Mouse (Mus musculus): ENCODE data around the gene Dusp1. TPM values are rescaled to one million over a fixed set of nuclear protein-coding genes. Genes with fewer than 3 reads are reported as not detected.

Dusp1 gene
- polyA plus RNA-seq, 1 experiment from 2014 or later: 31.5 TPM

GRCm38 (mm10) chr17:26515675-26516074, 46.3 kb downstream of the Dusp1 start:
- no peak overlapping the region for H3K9ac ChIP-seq (ENCODE audit: low read depth, low read length)
- H3K4me2 ChIP-seq (ENCODE audit: low read length): no peak overlapping the region
- H3K27ac ChIP-seq: no peak overlapping the region
- peaks cover 4% of the 10 kb centered on the region; the same call in 1 of the 2 replicates for H3K4me1 ChIP-seq (replicated peaks; ENCODE audit: insufficient read depth, low read length)
- no peak overlapping the region for H3K4me3 ChIP-seq (replicated peaks; ENCODE audit: low read depth, low read length)
- H3K27me3 ChIP-seq (ENCODE audit: insufficient read depth, low read length): no peaks in the 10 kb centered on the region
- TF ChIP-seq CTCF (IDR thresholded peaks at IDR 0.05; ENCODE audit: low read depth): no peak
- no peak for ATAC-seq (replicated peaks; ENCODE audit: low FRiP score, low read depth)
- DNase-seq (ENCODE audit: low spot score): no peak
- H3K9me3 ChIP-seq (replicated peaks; ENCODE audit: low read length): no peaks in the 10 kb centered on the region
- H3K36me3 ChIP-seq (ENCODE audit: insufficient read depth, low read length): no peaks in the 10 kb centered on the region
- 85% methylated on average over 4 of the region's 4 CpGs for WGBS

- H3K4me3 ChIP-seq (replicated peaks; ENCODE audit: low read depth, low read length): no peak overlapping the region
- H3K4me1 ChIP-seq (replicated peaks; ENCODE audit: insufficient read depth, low read length): peaks cover 4% of the 10 kb centered on the region
- ATAC-seq (replicated peaks; ENCODE audit: low FRiP score, low read depth): no peak
- H3K9me3 ChIP-seq (replicated peaks; ENCODE audit: low read length): no peaks in the 10 kb centered on the region
- H3K27me3 ChIP-seq (ENCODE audit: insufficient read depth, low read length): no peaks in the 10 kb centered on the region
- H3K4me2 ChIP-seq (ENCODE audit: low read length): no peak overlapping the region
- no peak for TF ChIP-seq CTCF (IDR thresholded peaks at IDR 0.05; ENCODE audit: low read depth)
- no peak for DNase-seq (ENCODE audit: low spot score)
- WGBS: 80% methylated on average over 3 of the region's 3 CpGs
- H3K27ac ChIP-seq: no peak overlapping the region
- no peaks in the 10 kb centered on the region for H3K36me3 ChIP-seq (ENCODE audit: insufficient read depth, low read length)
- H3K9ac ChIP-seq (ENCODE audit: low read depth, low read length): no peak overlapping the region
These were observed 47.3 kb downstream of the Dusp1 start for GRCm38 (mm10) chr17:26514581-26515030.

GRCm38 (mm10) chr17:26513459-26514290, 48.3 kb downstream of the Dusp1 start:
- DNase-seq (ENCODE audit: low spot score): no peak
- Histone ChIP-seq H3K36me3 (ENCODE audit: insufficient read depth, low read length) (no peaks in the 10 kb centered on the region), H3K9me3 (replicated peaks; ENCODE audit: low read length) (no peaks in the 10 kb centered on the region), H3K27me3 (ENCODE audit: insufficient read depth, low read length) (no peaks in the 10 kb centered on the region), H3K27ac (no peak overlapping the region), H3K4me2 (ENCODE audit: low read length) (no peak overlapping the region), H3K9ac (ENCODE audit: low read depth, low read length) (no peak overlapping the region), H3K4me3 (replicated peaks; ENCODE audit: low read depth, low read length) (no peak overlapping the region), H3K4me1 (replicated peaks; ENCODE audit: insufficient read depth, low read length) (peaks cover 4% of the 10 kb centered on the region)
- no peak for TF ChIP-seq CTCF (IDR thresholded peaks at IDR 0.05; ENCODE audit: low read depth)
- 81% methylated on average over 6 of the region's 6 CpGs for WGBS
- no peak for ATAC-seq (replicated peaks; ENCODE audit: low FRiP score, low read depth)

GRCm38 (mm10) chr17:26512961-26513360, 49.0 kb downstream of the Dusp1 start:
- Histone ChIP-seq H3K4me3 (replicated peaks; ENCODE audit: low read depth, low read length) (no peak overlapping the region), H3K9me3 (replicated peaks; ENCODE audit: low read length) (no peaks in the 10 kb centered on the region), H3K4me2 (ENCODE audit: low read length) (no peak overlapping the region), H3K27ac (no peak overlapping the region), H3K36me3 (ENCODE audit: insufficient read depth, low read length) (no peaks in the 10 kb centered on the region), H3K27me3 (ENCODE audit: insufficient read depth, low read length) (no peaks in the 10 kb centered on the region), H3K4me1 (replicated peaks; ENCODE audit: insufficient read depth, low read length) (peaks cover 4% of the 10 kb centered on the region), H3K9ac (ENCODE audit: low read depth, low read length) (no peak overlapping the region)
- WGBS: 71% methylated on average over 7 of the region's 7 CpGs
- no peak for ATAC-seq (replicated peaks; ENCODE audit: low FRiP score, low read depth)
- DNase-seq (ENCODE audit: low spot score): no peak
- TF ChIP-seq CTCF (IDR thresholded peaks at IDR 0.05; ENCODE audit: low read depth): no peak

GRCm38 (mm10) chr17:26511816-26512774, 49.8 kb downstream of the Dusp1 start:
- Histone ChIP-seq H3K9ac (ENCODE audit: low read depth, low read length) (no peak overlapping the region), H3K27ac (no peak overlapping the region), H3K4me1 (replicated peaks; ENCODE audit: insufficient read depth, low read length) (peaks cover 4% of the 10 kb centered on the region), H3K4me3 (replicated peaks; ENCODE audit: low read depth, low read length) (no peak overlapping the region), H3K27me3 (ENCODE audit: insufficient read depth, low read length) (no peaks in the 10 kb centered on the region), H3K4me2 (ENCODE audit: low read length) (no peak overlapping the region), H3K9me3 (replicated peaks; ENCODE audit: low read length) (no peaks in the 10 kb centered on the region), H3K36me3 (ENCODE audit: insufficient read depth, low read length) (no peaks in the 10 kb centered on the region)
- no peak for TF ChIP-seq CTCF (IDR thresholded peaks at IDR 0.05; ENCODE audit: low read depth)
- 59% methylated on average over 7 of the region's 7 CpGs for WGBS
- no peak for ATAC-seq (replicated peaks; ENCODE audit: low FRiP score, low read depth)
- peak; percentile 34 for DNase-seq (ENCODE audit: low spot score)

GRCm38 (mm10) chr17:26511256-26511655, 50.7 kb downstream of the Dusp1 start:
- no peak overlapping the region for H3K9ac ChIP-seq (ENCODE audit: low read depth, low read length)
- no peak for TF ChIP-seq CTCF (IDR thresholded peaks at IDR 0.05; ENCODE audit: low read depth)
- WGBS: 57% methylated on average over 4 of the region's 4 CpGs
- H3K4me1 ChIP-seq (replicated peaks; ENCODE audit: insufficient read depth, low read length): peaks cover 8% of the 10 kb centered on the region
- DNase-seq (ENCODE audit: low spot score) (no peak), ATAC-seq (replicated peaks; ENCODE audit: low FRiP score, low read depth) (no peak)
- H3K27me3 ChIP-seq (ENCODE audit: insufficient read depth, low read length): no peaks in the 10 kb centered on the region
- H3K9me3 ChIP-seq (replicated peaks; ENCODE audit: low read length): no peaks in the 10 kb centered on the region
- peaks cover 7% of the 10 kb centered on the region; the same call in 1 of the 2 replicates for H3K36me3 ChIP-seq (ENCODE audit: insufficient read depth, low read length)
- H3K4me2 ChIP-seq (ENCODE audit: low read length): no peak overlapping the region
- H3K27ac ChIP-seq: no peak overlapping the region
- no peak overlapping the region for H3K4me3 ChIP-seq (replicated peaks; ENCODE audit: low read depth, low read length)

Measured in kidney, postnatal 0 days (tissue).